ENCODE assay signal across 12 mouse cellular contexts in the genomic region with DNA sequence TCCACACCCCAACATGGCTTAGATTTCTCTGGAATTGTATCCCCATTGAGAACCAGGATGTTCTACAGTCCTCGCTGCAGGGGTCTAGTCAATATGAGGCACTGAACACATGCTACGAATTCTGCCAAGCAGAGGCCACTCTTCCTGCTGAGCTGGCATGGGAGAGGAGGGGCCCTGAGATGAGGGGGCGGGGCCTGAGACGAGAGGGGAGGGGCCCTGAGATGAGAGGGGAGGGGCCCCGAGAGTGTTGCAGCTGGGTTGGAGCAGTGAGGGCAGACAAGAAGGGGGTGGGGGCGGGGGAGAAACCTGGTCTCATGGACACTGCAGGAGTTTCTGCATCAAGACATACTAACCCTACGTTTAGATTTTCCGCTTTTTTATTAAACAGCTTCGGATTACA.
DNase-seq lines count a peak whose midpoint lies in the region; ATAC-seq and TF ChIP-seq lines count a peak whose summit lies in the region.
"Had no signal": no experiment of that assay in that cellular context is flagged by ENCODE, and none has a peak within 500 bp of the region (broad histone marks: within the 10 kb centered on the region; RNA-seq: fewer than 3 reads in every experiment).

No protein-coding gene starts in this region.

- H3K4me3 ChIP-seq in hindbrain, embryonic 11.5 days (ENCODE audit: low read depth, low read length) = no peak overlapping the region
- no peak overlapping the region for H3K4me3 ChIP-seq in hindbrain, embryonic 10.5 days
- H3K4me3 ChIP-seq in liver, postnatal 0 days (ENCODE audit: low read depth, low read length) = no peak overlapping the region
- H3K4me3 ChIP-seq in forebrain, postnatal 0 days (ENCODE audit: low read depth, low read length) = no peak overlapping the region
- H3K4me3 ChIP-seq in liver, embryonic 11.5 days (ENCODE audit: low read depth, low read length) = no peak overlapping the region
- H3K4me3 ChIP-seq: embryonic facial prominence, embryonic 12.5 days; heart, adult 2 months; megakaryocyte, embryonic 14.5 days; neural tube, embryonic 13.5 days had no signal

- TF ChIP-seq CTCF in liver, postnatal 0 days (IDR thresholded peaks at IDR 0.05; ENCODE audit: low read depth) = no peak
- TF ChIP-seq CTCF in forebrain, postnatal 0 days (IDR thresholded peaks at IDR 0.05; ENCODE audit: low read depth) = no peak

- no peaks in the 10 kb centered on the region for H3K4me1 ChIP-seq in hindbrain, embryonic 11.5 days (replicated peaks; ENCODE audit: control insufficient read depth, insufficient read depth, low read length)
- H3K4me1 ChIP-seq in hindbrain, embryonic 10.5 days (replicated peaks) = peaks cover 9% of the 10 kb centered on the region
- no peaks in the 10 kb centered on the region for H3K4me1 ChIP-seq in liver, postnatal 0 days (ENCODE audit: insufficient read depth)
- H3K4me1 ChIP-seq in forebrain, postnatal 0 days (ENCODE audit: insufficient read depth) = no peaks in the 10 kb centered on the region
- no peaks in the 10 kb centered on the region for H3K4me1 ChIP-seq in liver, embryonic 11.5 days (replicated peaks; ENCODE audit: control insufficient read depth, insufficient read depth, low read length)
- H3K4me1 ChIP-seq: embryonic facial prominence, embryonic 12.5 days; megakaryocyte, embryonic 14.5 days; neural tube, embryonic 13.5 days had no signal

- H3K4me2 ChIP-seq in hindbrain, embryonic 11.5 days (replicated peaks; ENCODE audit: low read depth, low read length) = no peak overlapping the region
- H3K4me2 ChIP-seq in liver, postnatal 0 days (ENCODE audit: low read depth, low read length) = no peak overlapping the region
- no peak overlapping the region for H3K4me2 ChIP-seq in forebrain, postnatal 0 days (ENCODE audit: low read depth)
- no peak overlapping the region for H3K4me2 ChIP-seq in liver, embryonic 11.5 days
- H3K4me2 ChIP-seq: embryonic facial prominence, embryonic 12.5 days; neural tube, embryonic 13.5 days had no signal

- H3K27ac ChIP-seq in hindbrain, embryonic 11.5 days (ENCODE audit: low read depth, low read length) = no peak overlapping the region
- H3K27ac ChIP-seq in hindbrain, embryonic 10.5 days = no peak overlapping the region
- no peak overlapping the region for H3K27ac ChIP-seq in liver, postnatal 0 days (ENCODE audit: low read depth)
- no peak overlapping the region for H3K27ac ChIP-seq in forebrain, postnatal 0 days (ENCODE audit: low read depth, low read length)
- H3K27ac ChIP-seq in liver, embryonic 11.5 days (ENCODE audit: low read depth, low read length) = no peak overlapping the region
- H3K27ac ChIP-seq: embryonic facial prominence, embryonic 12.5 days; heart, adult 2 months; neural tube, embryonic 13.5 days had no signal

- no peak for DNase-seq in hindbrain, embryonic 11.5 days (ENCODE audit: low spot score)
- DNase-seq in hindbrain, embryonic 10.5 days (ENCODE audit: low spot score) = no peak
- peak; percentile 37 for DNase-seq in liver, postnatal 0 days
- no peak for DNase-seq in liver
- DNase-seq in R1 (ENCODE audit: low read depth, low spot score) = peak; percentile 66
- DNase-seq in forebrain, postnatal 0 days = no peak
- no peak for DNase-seq in ovary, postnatal 10 days (ENCODE audit: low spot score)
- no peak for DNase-seq in liver, embryonic 11.5 days (ENCODE audit: low spot score)

- 0 out of 2 replicates have a peak, but pooled peaks cover 2% of the 10 kb centered on the region for H3K9me3 ChIP-seq in hindbrain, embryonic 11.5 days (ENCODE audit: control insufficient read depth, low read length)
- H3K9me3 ChIP-seq in hindbrain, embryonic 10.5 days = peaks cover 5% of the 10 kb centered on the region; the same call in 1 of the 2 replicates
- H3K9me3 ChIP-seq in liver, postnatal 0 days (ENCODE audit: low read length) = peaks cover 2% of the 10 kb centered on the region; the same call in 1 of the 2 replicates
- H3K9me3 ChIP-seq in forebrain, postnatal 0 days (ENCODE audit: low read length) = no peaks in the 10 kb centered on the region
- no peaks in the 10 kb centered on the region for H3K9me3 ChIP-seq in liver, embryonic 11.5 days (ENCODE audit: control insufficient read depth, low read length)
- H3K9me3 ChIP-seq: embryonic facial prominence, embryonic 12.5 days; neural tube, embryonic 13.5 days had no signal

- H3K27me3 ChIP-seq in hindbrain, embryonic 11.5 days (ENCODE audit: control insufficient read depth, insufficient read depth, low read length) = no peaks in the 10 kb centered on the region
- H3K27me3 ChIP-seq in hindbrain, embryonic 10.5 days (ENCODE audit: insufficient read depth, poor library complexity, severe bottlenecking) = no peaks in the 10 kb centered on the region
- H3K27me3 ChIP-seq in liver, postnatal 0 days (ENCODE audit: insufficient read depth, low read length) = no peaks in the 10 kb centered on the region
- no peaks in the 10 kb centered on the region for H3K27me3 ChIP-seq in forebrain, postnatal 0 days (ENCODE audit: insufficient read depth, low read length)
- H3K27me3 ChIP-seq in liver, embryonic 11.5 days (replicated peaks; ENCODE audit: control insufficient read depth, insufficient read depth, low read length) = no peaks in the 10 kb centered on the region
- H3K27me3 ChIP-seq: embryonic facial prominence, embryonic 12.5 days; megakaryocyte, embryonic 14.5 days; neural tube, embryonic 13.5 days had no signal

- no peak overlapping the region for H3K9ac ChIP-seq in hindbrain, embryonic 11.5 days (ENCODE audit: low read depth, low read length)
- no peak overlapping the region for H3K9ac ChIP-seq in liver, postnatal 0 days (replicated peaks)
- H3K9ac ChIP-seq in forebrain, postnatal 0 days = no peak overlapping the region
- no peak overlapping the region for H3K9ac ChIP-seq in liver, embryonic 11.5 days (ENCODE audit: low read depth, low read length)
- H3K9ac ChIP-seq: embryonic facial prominence, embryonic 12.5 days; neural tube, embryonic 13.5 days had no signal

- TF ChIP-seq EP300 in liver, postnatal 0 days (IDR thresholded peaks at IDR 0.05; ENCODE audit: low read depth) = no peak

- 48% methylated on average over 8 of the region's 9 CpGs for WGBS in hindbrain, embryonic 11.5 days
- 46% methylated on average over 9 of the region's 9 CpGs for WGBS in hindbrain, embryonic 10.5 days
- WGBS in liver, postnatal 0 days (ENCODE audit: insufficient replicate concordance) = 43% methylated on average over 9 of the region's 9 CpGs
- 52% methylated on average over 9 of the region's 9 CpGs for WGBS in forebrain, postnatal 0 days
- WGBS in liver, embryonic 11.5 days = 44% methylated on average over 9 of the region's 9 CpGs

- H3K36me3 ChIP-seq in hindbrain, embryonic 11.5 days (ENCODE audit: control insufficient read depth, insufficient read depth, low read length) = no peaks in the 10 kb centered on the region
- no peaks in the 10 kb centered on the region for H3K36me3 ChIP-seq in hindbrain, embryonic 10.5 days
- H3K36me3 ChIP-seq in liver, postnatal 0 days (replicated peaks; ENCODE audit: insufficient read depth, low read length) = no peaks in the 10 kb centered on the region
- no peaks in the 10 kb centered on the region for H3K36me3 ChIP-seq in forebrain, postnatal 0 days (ENCODE audit: insufficient read depth)
- no peaks in the 10 kb centered on the region for H3K36me3 ChIP-seq in liver, embryonic 11.5 days (ENCODE audit: control insufficient read depth, insufficient read depth, low read length)
- H3K36me3 ChIP-seq: embryonic facial prominence, embryonic 12.5 days; neural tube, embryonic 13.5 days had no signal

- ATAC-seq in hindbrain, embryonic 11.5 days (ENCODE audit: low FRiP score) = peak; percentile 51
- no peak; the same call in 1 of the 2 replicates for ATAC-seq in liver, postnatal 0 days
- ATAC-seq in forebrain, postnatal 0 days = peak; percentile 34; the same call in 1 of the 2 replicates
- no peak for ATAC-seq in liver, embryonic 11.5 days (replicated peaks; ENCODE audit: low FRiP score)

Comparison
In these comparisons a context has a peak if more than half of its experiments do, and no peak if none do; other contexts are left out.
1. DNase-seq: peak in liver, postnatal 0 days (single experiment) and R1 (single experiment); none in hindbrain, embryonic 11.5 days (single experiment), hindbrain, embryonic 10.5 days (single experiment), liver (single experiment), forebrain, postnatal 0 days (single experiment), ovary, postnatal 10 days (single experiment) and liver, embryonic 11.5 days (single experiment).
2. ATAC-seq: peak in hindbrain, embryonic 11.5 days (single experiment) and forebrain, postnatal 0 days (single experiment); none in liver, postnatal 0 days (single experiment) and liver, embryonic 11.5 days (single experiment).